Mouse (Mus musculus): ENCODE results near the gene Cntfr. TPM values are rescaled to one million over a fixed set of nuclear protein-coding genes. Genes with fewer than 3 reads are reported as not detected.
A peak's percentile ranks its signal among the peaks of the same experiment; 100 is the strongest.

Cntfr gene
- polyA plus RNA-seq, 1 experiment from 2014 or later, result 8.2 TPM

DNA sequence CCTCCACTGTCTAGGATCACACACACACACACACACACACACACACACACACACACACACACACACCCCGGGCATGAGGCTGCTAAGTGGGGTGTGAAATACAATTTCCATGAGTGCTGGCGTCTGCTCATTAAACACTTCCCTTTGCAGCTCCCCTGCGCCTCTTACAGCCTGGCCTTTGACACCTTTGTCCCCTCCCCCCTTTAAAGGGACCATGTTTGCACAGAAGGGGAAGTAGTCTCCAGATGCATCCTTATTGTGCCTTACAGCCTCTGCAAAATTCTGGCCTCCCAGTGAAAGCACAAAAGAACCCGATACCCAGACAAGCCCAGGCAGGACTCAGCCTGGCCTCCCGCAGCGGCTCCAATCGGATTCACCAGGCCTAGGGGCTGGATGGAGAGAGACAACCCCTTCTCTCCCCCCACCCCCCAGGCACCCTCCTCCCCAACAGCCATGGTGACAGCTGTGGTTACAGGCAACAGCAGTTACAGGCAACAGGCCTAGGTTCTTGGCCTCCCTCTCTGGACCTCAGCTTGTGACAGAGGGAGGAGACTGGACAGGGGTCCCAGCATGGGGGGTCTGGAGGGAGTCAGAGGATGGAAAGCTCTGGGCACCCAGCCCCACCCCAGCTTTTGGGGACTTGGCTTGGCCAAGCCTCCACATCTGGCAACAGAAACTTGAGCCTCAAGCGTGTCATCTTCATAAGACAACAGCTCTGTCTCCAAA, 68.5 kb downstream of the Cntfr start:
- peak overlapping the region; percentile 25 for H3K4me2 ChIP-seq
- no peak overlapping the region for H3K4me3 ChIP-seq (ENCODE audit: low read depth, low read length)
- peaks cover 34% of the 10 kb centered on the region for H3K4me1 ChIP-seq (ENCODE audit: insufficient read depth)
- peak; percentile 86 for ATAC-seq (ENCODE audit: insufficient read depth)
- no peak overlapping the region; the same call in 1 of the 2 replicates for H3K9ac ChIP-seq
- peak; percentile 87 for DNase-seq
- H3K27me3 ChIP-seq (ENCODE audit: insufficient read depth, low read length), result no peaks in the 10 kb centered on the region
- no peaks in the 10 kb centered on the region for H3K36me3 ChIP-seq (ENCODE audit: insufficient read depth)
- no peak for TF ChIP-seq CTCF (IDR thresholded peaks at IDR 0.05; ENCODE audit: low read depth)
- peak overlapping the region; percentile 86 for H3K27ac ChIP-seq (ENCODE audit: low read depth)
- 6% methylated on average over 8 of the region's 8 CpGs for WGBS
- no peaks in the 10 kb centered on the region for H3K9me3 ChIP-seq (ENCODE audit: low read depth, low read length)

DNA sequence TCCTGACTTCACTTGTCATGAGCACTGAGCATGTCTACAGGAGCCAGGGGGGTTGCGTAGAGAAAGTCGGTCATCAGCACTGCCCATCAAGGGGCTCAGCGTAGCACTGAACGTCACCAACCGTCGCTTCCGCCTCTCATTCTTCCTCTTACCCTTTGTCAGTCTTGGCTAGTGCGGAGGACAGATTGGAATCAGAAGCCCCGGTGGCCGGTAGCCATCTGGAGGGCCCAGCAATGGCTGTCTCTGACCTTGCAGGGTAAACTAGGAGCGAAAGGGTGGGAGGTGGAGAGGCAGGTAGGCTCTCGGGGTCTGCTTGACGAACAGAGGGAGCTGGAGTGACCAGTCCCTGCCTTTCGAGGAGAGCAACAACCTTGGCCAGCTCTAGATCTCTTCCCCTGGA, 74.8 kb downstream of the Cntfr start:
- no peak overlapping the region for H3K9ac ChIP-seq
- ATAC-seq (ENCODE audit: insufficient read depth) (no peak), DNase-seq (no peak)
- no peaks in the 10 kb centered on the region for H3K4me1 ChIP-seq (ENCODE audit: insufficient read depth)
- no peak overlapping the region for H3K4me2 ChIP-seq
- no peak overlapping the region for H3K27ac ChIP-seq (ENCODE audit: low read depth)
- H3K27me3 ChIP-seq (ENCODE audit: insufficient read depth, low read length), result no peaks in the 10 kb centered on the region
- WGBS, result 78% methylated on average over 14 of the region's 14 CpGs
- H3K36me3 ChIP-seq (ENCODE audit: insufficient read depth), result no peaks in the 10 kb centered on the region
- H3K4me3 ChIP-seq (ENCODE audit: low read depth, low read length), result no peak overlapping the region
- no peaks in the 10 kb centered on the region for H3K9me3 ChIP-seq (ENCODE audit: low read depth, low read length)
- no peak for TF ChIP-seq CTCF (IDR thresholded peaks at IDR 0.05; ENCODE audit: low read depth)

- WGBS, result 50% methylated on average over 12 of the region's 12 CpGs
- Histone ChIP-seq H3K9me3 (ENCODE audit: low read depth, low read length) (no peaks in the 10 kb centered on the region), H3K4me2 (no peak overlapping the region), H3K4me1 (ENCODE audit: insufficient read depth) (no peaks in the 10 kb centered on the region), H3K27ac (ENCODE audit: low read depth) (no peak overlapping the region), H3K27me3 (ENCODE audit: insufficient read depth, low read length) (no peaks in the 10 kb centered on the region), H3K36me3 (ENCODE audit: insufficient read depth) (no peaks in the 10 kb centered on the region), H3K9ac (no peak overlapping the region), H3K4me3 (ENCODE audit: low read depth, low read length) (no peak overlapping the region)
- DNase-seq (no peak), ATAC-seq (ENCODE audit: insufficient read depth) (no peak)
- TF ChIP-seq CTCF (IDR thresholded peaks at IDR 0.05; ENCODE audit: low read depth), result no peak
Measured at GRCm38 (mm10) chr4:41618916-41619746, 77.8 kb downstream of the Cntfr start.

- DNase-seq (no peak), ATAC-seq (ENCODE audit: insufficient read depth) (peak; percentile 24; the same call in 1 of the 2 replicates)
- Histone ChIP-seq H3K4me2 (no peak overlapping the region), H3K4me1 (ENCODE audit: insufficient read depth) (no peaks in the 10 kb centered on the region), H3K9ac (no peak overlapping the region), H3K9me3 (ENCODE audit: low read depth, low read length) (no peaks in the 10 kb centered on the region), H3K36me3 (ENCODE audit: insufficient read depth) (no peaks in the 10 kb centered on the region), H3K4me3 (ENCODE audit: low read depth, low read length) (no peak overlapping the region), H3K27ac (ENCODE audit: low read depth) (no peak overlapping the region), H3K27me3 (ENCODE audit: insufficient read depth, low read length) (no peaks in the 10 kb centered on the region)
- WGBS, result 53% methylated on average over 9 of the region's 9 CpGs
- no peak for TF ChIP-seq CTCF (IDR thresholded peaks at IDR 0.05; ENCODE audit: low read depth)
Measured at GRCm38 (mm10) chr4:41615661-41616599, 81.0 kb downstream of the Cntfr start.

DNA sequence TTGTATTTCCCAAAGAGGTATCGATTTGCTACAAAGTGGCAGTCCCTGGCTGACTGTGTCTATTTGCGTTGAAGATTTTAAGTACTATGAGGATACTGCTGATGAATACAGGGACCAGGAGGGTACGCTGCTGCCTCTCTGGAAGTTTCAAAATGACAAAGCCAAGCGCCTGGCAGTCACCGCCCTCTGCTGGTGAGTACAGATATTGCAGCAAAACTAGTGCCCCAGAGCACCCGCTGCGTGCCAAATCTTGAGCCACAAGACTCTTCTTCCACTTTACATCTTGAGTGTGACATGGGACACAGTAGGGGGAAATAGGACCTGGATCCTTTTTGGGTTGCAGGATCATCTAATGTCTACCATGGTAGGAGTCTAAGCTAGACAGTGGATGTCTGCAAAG, 82.7 kb downstream of the Cntfr start:
- no peaks in the 10 kb centered on the region for H3K36me3 ChIP-seq (ENCODE audit: insufficient read depth)
- no peak overlapping the region for H3K4me3 ChIP-seq (ENCODE audit: low read depth, low read length)
- H3K4me1 ChIP-seq (ENCODE audit: insufficient read depth), result no peaks in the 10 kb centered on the region
- H3K9me3 ChIP-seq (ENCODE audit: low read depth, low read length), result no peaks in the 10 kb centered on the region
- H3K9ac ChIP-seq, result no peak overlapping the region
- no peak overlapping the region for H3K4me2 ChIP-seq
- H3K27ac ChIP-seq (ENCODE audit: low read depth), result no peak overlapping the region
- H3K27me3 ChIP-seq (ENCODE audit: insufficient read depth, low read length), result no peaks in the 10 kb centered on the region
- WGBS, result 7% methylated on average over 7 of the region's 7 CpGs
- DNase-seq, result peak; percentile 93
- TF ChIP-seq CTCF (IDR thresholded peaks at IDR 0.05; ENCODE audit: low read depth), result peak; percentile 95
- ATAC-seq (ENCODE audit: insufficient read depth), result peak; percentile 49; the same call in 1 of the 2 replicates

DNA sequence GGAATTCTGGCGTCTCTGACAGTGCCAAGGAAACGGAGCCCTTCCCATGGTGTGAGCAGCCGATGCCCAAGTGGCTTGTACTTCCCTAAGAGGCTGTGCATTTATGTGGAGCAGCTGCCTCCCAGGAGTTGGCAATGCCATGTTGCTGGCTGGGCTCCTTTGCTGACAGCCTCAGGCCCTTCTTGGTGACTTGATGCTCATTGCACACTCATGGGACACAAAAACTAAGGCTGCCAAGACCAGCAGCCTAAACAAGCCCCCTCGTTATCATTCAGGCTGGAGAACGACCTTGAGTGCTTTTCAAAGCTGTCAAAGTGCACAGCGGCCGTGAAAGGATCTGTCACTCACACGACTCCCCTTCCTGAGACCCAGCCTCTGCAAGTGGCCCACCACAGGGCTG, 84.7 kb downstream of the Cntfr start:
- H3K27me3 ChIP-seq (ENCODE audit: insufficient read depth, low read length), result no peaks in the 10 kb centered on the region
- ATAC-seq (ENCODE audit: insufficient read depth) (no peak), DNase-seq (no peak)
- no peak overlapping the region for H3K4me2 ChIP-seq
- no peaks in the 10 kb centered on the region for H3K4me1 ChIP-seq (ENCODE audit: insufficient read depth)
- H3K9me3 ChIP-seq (ENCODE audit: low read depth, low read length), result no peaks in the 10 kb centered on the region
- no peak overlapping the region for H3K27ac ChIP-seq (ENCODE audit: low read depth)
- WGBS, result 45% methylated on average over 8 of the region's 8 CpGs
- H3K9ac ChIP-seq, result no peak overlapping the region
- no peaks in the 10 kb centered on the region for H3K36me3 ChIP-seq (ENCODE audit: insufficient read depth)
- H3K4me3 ChIP-seq (ENCODE audit: low read depth, low read length), result no peak overlapping the region
- TF ChIP-seq CTCF (IDR thresholded peaks at IDR 0.05; ENCODE audit: low read depth), result no peak
